Mouse (Mus musculus): ENCODE data around the gene Gm28230.

Gm28230 gene

DNA sequence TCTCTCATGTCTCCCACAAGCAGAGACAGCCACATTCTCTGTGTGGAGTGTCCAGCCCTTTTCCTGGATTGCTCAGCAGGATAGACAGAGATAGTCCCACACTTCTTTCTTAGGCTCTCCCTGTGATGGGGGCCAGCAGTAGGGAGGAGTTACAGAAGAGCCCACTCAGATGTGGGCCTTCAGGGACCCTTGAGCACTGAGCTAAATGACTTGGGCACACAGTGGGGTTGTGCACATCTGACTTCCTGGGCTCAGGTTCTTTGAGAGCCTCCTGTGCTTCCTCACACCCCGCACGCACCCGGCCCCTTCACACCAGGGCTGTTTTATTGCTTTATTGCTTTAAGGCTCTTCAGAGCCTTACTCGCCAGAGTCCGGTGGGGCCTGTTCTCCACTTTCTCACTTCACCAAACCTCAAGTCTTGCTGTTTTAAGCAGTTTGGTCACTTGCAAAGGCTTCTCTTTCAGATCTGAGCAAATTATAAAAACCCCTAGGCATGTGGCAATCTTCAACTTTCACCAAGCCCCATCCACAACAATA is 5.5 kb upstream of the Gm28230 start:
- intact Hi-C loops (cut with DNase I): no loop called here

DNA sequence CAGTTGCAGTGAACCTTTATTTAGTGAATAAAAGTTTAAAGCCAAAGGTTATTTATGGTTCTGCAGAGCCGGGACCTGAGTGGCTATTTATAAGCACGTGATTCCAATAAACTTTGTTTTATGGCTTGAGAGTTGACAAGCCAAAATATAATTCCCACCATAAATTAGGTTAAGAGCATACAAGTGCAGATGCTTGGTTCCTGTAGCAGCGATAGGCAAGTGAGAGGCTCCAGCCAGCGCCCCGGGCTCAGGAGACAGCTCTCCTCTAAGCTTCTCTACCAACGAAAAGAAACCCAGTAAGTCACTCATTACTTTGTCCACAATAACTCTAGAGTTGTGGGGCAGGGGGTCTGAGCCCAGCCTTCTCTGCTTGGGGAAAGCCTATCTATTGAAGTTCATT is 4.6 kb upstream of the Gm28230 start:
- intact Hi-C loops (cut with DNase I): no loop called here

DNA sequence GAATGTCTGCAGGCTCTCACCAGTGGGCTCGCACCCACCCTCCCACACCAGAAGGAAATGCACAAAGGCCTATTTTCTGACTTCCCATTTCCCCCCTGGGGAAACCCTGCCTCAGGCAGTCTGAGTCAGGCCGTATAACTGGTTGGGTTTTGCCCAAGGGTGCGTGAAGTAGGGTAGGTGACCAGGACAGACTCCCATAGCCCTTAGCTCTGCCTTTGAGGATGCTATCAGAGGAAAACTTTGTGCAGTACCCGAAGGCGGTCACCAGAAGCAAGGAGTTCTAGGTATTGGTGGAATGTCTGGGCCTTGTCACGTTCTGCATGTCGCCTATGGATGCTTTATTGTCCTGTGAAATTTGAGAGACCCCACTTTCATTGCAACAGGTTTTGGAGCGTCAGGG is 3.6 kb upstream of the Gm28230 start:
- intact Hi-C loops (cut with DNase I): no loop called here

DNA sequence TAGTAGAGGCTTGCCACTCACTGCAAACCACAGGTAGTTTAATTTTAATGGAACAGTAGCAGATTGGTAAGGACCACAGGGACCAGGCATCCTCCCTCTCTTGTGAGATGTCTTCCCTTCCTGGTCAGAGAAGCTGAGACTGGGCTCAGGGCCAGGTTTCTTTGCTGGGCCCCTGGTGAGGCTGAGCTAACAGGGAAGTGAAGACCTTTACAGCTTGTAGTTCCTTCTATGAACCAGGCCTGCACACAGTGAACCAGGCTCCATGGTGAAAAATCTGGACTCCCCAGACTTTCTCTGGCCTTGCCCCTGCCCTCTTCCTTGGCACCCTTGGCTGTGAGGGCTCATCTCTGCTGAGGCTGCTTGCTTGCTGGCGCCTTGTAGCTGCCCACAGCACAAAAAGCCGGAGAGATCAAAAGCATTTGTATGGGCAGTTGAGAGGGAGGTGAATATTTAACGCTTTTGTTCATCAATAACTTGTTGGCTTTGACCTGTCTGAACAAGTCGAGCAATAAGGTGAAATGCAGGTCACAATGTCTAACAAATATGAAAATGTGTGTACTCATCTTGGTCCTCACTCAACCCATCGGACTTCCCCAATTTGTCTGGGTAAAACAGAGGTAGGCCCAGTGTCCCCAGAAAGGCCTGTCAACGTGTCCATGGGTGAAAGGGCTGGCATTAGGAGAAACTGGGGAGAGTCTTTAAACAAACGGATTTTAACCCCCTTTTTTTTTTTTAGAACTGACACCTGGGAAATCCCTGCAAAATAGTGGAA is 2.1 kb upstream of the Gm28230 start:
- intact Hi-C loops (cut with DNase I): no loop called here

DNA sequence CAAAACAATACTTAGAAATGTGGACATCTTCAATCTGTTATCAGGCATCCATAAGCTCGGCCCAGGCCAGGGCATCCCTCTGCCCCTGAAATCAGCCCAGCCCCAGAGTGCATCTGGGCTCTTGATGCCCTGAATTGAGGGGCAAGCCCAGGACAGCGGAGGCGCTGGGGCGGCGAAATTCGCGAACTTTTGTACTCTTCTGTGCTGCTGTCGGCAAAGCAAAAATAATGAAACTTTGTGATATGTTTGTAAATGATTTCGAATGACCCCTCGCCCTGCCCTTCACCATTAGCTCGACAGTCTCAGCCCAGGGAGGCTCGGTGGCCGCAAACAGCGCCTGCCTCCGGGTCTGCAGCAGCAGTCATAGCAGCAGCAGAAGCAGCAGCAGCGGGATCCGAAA is 1.4 kb upstream of the Gm28230 start:
- intact Hi-C loops (cut with DNase I): no loop called here

DNA sequence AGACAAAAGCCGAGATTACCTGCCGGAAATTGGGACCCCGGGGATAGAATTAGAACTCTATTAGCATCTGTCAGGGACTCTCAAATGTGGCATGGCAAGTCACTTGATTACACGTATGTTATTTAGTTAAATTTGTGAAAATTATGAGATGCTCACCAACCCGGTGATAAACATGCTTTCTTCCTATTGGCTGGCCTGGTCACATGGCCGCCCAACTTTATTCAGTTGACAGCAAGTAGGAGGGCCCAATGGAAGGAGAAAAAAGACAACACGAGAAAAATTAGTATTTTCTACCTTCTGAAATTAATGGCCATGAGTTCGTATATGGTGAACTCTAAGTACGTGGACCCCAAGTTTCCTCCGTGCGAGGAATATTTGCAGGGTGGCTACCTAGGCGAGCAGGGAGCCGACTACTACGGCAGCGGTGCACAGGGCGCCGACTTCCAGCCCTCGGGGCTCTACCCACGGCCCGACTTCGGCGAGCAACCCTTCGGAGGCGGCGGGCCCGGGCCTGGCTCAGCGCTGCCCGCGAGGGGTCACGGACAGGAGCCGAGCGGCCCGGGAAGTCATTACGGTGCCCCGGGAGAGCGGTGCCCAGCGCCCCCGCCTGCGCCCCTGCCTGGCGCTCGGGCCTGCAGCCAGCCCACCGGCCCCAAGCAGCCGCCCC is 578 bp downstream of the Gm28230 start:
- intact Hi-C loops (cut with DNase I): no loop called here

DNA sequence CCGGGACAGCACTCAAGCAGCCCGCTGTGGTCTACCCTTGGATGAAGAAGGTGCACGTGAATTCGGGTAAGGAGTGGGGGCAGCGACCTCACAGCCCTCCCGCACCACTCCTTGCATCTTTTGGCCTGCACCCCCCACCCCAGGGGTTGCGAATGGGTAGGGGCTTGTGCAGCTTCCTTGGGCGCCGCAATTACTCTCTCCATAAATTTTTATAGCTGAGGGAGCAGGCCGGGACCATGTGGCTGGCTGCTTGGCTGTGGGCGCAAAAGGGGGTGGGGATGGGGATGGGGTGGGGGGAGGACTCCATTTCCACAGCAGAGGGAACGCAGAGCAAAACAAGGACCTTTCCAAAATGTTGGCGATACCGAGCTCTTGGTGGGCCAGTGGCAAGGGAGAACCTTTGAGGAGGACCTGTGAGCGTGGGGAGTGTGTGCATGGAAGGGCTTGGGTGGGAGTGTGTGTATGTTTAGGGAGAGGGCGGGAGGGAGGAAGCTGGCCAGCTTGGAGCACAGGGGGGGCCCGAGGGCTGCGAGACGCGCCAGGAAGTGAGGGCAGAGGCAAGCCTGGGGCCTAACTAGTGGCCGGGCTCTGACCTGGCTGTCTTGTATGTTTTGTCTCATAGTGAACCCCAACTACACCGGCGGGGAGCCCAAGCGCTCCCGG is 1.2 kb downstream of the Gm28230 start:
- intact Hi-C loops (cut with DNase I): no loop called here

DNA sequence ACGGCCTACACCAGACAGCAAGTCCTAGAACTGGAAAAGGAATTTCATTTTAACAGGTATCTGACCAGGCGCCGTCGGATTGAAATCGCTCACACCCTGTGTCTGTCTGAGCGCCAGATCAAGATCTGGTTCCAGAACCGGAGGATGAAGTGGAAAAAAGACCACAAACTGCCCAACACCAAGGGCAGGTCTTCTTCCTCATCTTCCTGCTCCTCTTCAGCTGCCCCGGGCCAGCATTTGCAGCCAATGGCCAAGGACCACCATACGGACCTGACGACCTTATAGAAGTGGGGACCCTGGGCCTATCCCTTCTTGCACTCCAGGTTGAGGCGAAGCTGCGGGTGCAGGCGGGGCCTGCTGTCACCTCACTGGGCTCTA is 1.8 kb downstream of the Gm28230 start:
- intact Hi-C loops (cut with DNase I): no loop called here

DNA sequence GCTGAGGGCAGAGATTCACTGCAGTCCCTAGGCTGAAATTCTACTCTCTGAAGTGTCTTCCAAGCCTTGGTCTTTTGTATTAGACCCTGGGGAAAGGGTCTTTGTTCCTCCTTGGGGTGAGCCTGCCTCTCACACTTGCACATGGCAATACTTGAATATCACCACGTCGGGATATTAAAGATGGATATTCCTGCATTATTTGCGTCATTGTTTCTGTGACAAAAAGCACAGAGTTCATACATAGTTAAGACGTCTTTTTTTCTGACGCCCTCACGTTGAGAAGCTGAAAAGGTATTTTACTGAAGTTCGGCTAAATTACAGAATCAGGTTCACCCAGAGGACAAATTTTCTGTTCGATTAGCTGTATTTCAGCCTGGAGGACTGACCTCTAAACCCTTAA is 3.8 kb downstream of the Gm28230 start:
- intact Hi-C loops (cut with DNase I): no loop called here

DNA sequence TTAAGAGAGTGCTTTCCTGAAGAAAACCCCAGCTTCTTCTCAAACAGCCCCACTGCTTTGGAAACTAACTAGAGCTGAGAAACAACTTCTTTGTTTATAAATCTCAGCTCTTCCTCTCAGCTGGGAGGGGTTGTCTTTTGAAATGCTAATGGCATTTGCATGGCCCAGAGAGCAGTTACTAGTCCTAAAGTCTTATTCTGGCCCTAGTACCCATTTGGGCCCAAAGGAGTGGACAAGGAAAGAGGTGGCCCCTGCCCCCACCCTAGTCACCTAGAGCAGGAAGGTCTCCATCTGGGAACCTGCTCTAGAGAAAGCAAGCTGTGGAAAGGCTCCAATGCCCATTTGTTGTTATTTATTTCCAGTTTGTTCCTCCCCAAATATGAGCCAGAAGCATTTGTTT is 4.5 kb downstream of the Gm28230 start:
- intact Hi-C loops (cut with DNase I): no loop called here

DNA sequence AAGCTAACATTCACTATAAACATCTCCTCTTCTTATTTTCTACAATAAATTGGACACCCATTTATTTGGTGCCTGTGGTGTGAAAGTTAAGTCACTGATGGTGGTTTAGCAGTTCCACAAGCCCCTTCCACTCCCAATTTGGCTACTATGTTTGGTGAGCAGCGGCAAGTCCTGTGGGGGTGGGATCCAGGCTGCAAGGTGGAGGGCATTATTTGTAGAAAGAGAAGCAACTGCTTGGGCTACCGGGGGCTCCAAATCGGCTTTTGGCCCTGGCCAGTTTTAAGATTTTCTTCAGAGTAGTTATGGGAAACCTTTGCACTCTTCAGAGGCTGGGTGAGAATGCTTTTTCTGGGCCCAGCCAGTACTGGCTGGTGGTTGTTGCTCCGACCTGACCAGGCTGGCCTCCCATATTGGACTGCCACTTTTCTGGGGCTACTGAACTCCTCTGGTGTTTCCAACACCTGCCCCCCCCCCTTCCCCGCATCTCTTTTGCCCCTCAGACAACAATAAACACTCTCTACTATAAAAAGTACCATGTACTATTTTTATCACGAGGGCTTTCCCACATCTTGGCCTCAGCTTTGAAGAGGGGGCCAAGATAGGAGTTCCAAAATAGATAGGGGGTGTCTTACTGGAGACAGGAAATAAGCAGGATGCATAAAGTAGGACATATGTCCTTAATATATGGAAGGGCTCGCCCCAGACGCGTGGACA is 5.4 kb downstream of the Gm28230 start:
- intact Hi-C loops (cut with DNase I): no loop called here

DNA sequence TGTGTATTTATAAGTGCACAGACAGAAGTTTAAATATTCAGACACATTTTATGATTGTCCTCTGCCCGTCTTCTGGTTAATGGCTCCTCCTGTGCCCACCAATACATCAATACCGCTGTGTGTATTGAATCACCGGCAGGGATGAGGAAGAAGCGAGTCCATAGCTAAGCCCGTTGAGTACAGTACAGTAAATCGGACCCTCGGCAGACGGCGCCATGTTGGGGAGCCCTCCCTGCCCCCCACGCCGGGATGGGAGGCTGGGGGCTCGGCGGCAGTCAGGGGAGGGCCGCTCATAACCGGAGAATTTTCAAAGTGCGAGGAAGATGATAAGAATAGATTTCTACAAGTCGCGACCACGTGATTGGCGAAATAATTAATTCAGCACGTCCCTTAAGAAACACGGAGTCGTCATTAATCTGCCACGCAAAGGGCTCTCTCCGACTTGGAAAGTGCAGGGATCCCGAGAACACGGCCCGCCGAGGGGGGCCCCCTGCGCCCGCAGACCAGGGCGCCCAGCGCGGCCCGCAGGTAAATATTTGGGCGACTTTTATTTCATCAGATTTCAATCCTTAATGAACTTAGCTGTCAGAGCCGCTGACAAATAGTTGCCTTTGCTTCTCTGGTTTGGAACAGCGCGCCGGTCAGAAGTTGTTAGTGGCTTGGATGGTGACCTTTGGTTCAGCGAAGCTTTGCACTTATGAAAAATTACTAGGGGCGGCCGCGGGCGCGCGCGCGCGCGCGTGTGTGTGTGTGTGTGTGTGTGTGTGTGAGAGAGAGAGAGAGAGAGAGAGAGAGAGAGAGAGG is 6.2 kb downstream of the Gm28230 start:
- intact Hi-C loops (cut with DNase I): no loop called here

DNA sequence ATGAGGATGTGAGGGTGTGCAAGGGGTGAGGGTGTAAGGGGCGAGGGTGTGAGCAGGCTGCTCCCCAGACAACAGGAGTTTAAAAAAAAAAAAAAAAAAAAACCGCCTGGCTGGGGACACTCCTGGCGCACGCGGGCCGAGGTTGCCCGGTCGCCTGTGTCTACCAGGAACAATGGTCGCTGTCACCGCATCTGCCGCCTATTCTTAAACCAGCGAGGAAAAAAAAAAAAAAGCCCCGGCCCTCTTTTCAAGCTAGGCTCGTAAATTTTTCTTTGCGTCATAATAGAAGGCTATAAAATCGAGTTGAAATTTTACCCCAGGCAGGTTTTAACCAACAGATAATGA is 6.8 kb downstream of the Gm28230 start:
- intact Hi-C loops (cut with DNase I): no loop called here

DNA sequence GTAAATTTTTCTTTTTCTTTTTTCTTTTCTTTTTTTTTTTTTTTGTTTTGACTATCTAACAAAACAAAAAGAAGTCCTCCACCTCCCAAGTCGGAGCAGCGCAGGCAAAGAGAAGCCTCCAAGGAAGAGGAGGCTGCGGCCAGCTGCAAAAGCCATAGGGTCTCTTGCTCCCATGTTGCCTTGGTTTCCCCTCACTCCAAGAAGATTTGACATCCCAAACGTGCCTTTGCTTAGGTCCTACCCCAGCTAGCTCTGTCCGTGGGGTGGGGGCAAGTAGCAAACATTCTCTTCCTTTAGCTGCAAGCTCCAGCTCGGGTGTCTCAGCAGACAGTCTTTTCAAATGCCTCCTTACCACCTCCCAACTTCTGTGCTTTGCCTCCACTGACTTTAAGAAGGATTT is 7.2 kb downstream of the Gm28230 start:
- intact Hi-C loops (cut with DNase I): no loop called here

DNA sequence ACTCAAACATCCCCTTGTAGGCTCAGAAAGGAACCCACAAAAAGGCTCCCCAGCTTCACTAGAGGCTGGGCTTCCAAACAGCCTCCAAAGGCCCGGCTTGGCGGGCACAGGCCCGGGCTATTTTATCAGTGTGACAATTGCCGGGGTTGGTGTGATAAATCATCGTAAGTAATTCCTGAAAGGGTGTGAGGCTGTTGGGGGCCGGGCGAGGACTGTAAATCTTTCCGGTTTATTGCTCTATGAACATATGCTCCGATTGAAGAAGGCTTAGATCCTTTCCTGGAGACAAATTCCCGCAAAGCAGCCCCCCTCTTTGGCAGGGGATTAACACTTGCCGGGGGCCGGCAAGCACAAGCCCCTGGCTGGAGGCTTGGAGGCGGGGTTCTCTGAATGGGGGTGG is 7.9 kb downstream of the Gm28230 start:
- intact Hi-C loops (cut with DNase I): no loop called here

DNA sequence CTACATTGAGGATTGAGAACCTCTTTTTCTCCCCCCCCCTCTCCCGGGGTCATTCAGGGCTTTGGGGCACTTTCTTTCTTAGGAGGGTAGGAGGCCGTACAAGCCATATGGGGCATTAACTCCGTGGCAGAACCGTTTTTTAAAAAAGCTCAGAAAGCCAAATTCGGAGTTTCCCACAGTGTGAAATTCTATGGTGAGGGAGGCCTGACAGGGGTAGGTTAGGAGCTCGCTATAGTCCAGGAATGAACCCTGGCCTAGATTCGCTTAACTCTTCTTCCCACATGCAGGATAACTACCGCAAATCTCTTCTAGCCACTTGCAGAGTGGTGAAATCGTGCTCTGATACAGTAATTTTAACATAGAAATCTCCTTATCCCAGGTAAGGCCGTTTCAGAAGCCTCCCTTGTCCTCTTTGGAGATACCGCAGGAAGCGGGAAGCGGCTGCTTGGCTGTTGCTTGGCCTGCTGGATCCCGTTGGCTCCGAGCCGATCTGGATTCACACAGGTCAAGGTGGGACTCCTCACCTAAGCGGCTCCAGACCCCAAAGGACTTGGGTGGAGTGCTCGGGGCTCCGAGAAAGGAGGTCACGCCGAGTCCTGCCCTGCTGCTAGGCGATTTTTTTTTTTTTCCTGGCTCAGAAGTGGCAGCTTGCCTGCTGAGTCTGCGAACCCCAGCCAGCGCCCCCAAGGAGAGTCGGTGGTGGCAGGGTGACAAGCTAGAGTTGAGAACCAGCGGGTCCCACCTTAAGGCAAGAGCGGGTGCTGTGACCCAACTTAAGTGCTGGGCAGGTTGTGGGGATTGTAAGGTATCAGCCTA is 8.7 kb downstream of the Gm28230 start:
- intact Hi-C loops (cut with DNase I): no loop called here

DNA sequence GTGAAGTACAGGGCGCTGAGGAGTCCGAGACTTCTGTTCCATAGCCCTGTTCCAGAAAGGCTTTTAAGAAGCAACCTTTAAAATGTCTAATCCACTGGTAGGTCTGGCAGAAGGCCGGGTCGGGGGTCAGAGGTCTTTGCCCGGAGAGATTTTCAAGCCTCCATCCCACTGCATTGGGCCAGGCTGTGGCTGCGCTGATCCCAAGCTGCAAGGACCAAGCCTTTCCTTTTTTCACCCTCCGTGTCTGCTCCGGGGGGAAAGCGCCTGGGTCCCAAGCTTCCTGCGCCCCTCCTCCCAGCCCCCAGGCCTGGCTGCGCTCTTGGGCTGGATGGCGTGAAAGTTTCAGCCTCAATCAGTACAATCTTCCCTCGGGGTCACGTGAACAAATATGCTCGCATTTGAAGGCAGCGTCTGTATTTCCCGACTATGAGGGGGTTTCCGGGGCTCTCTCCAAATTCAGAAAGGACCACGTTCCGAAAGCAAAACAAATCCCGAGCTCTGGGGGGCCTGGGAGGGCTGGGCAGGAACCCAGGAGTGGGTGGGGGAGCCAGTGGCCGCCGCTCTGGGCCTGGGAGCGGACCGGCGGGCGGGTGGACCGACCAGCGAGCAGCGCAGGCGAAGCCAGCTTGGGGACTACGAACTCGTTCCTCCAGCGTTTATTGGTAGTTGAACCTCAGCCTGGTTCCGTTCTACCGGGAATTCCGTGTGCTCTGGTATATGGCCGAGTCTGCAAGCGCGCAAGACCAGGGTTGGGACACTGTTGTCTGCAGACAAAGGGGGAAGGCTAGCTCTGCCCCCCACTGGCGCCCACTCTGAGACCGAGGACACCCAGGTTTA is 9.5 kb downstream of the Gm28230 start:
- intact Hi-C loops (cut with DNase I): no loop called here

DNA sequence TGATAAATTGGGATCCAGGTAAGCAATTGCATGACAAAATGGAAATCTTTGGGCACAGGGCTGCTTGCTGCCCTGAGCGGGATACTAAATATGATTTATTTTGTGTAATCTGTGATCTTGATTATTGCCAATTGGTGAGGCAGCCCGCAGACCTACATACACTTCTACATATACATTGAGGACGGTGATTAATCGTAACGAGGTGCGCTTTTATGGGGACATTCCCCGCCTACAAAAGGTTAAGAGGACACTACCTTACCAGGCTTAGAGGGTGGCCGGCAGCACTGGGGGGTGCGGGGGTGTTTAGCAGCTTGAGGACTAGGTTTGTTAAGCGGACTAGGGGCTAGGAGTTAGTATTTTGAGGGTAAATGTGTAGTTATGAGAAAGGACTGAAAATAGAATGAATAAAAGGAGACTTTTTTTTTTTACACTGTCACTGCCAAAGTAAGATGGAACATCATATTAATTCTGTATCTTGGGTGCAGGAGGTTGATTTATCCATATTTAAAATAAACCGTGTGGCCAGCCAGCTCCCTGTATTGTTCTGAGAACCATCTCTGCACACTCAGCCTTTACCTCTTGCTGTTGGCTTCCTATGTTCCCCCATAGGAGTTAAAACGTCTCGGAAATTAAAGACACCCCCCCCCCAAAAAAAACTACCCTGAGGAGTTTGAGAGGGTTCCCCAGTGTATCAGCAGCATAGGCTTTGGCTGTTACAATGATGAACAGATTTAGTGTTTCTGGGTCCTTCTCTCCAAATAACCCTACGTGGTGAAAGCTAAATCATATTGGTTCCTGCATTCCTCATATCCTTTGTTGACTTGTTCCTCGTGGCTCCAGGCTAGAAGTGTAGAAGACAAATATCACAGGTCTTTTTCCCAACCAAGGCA is 10.4 kb downstream of the Gm28230 start:
- intact Hi-C loops (cut with DNase I): no loop called here
